Mouse (Mus musculus) heart, adult 2 months (tissue): Measurements from ENCODE around the gene P3h3. TPM values are rescaled to one million over a fixed set of nuclear protein-coding genes. Genes with fewer than 3 reads are reported as not detected.
"Not testable (repeated sequence)": the region's sequence is repeated elsewhere in the genome, so short reads cannot be mapped to it uniquely, and the experiment has no call there.

Source experiments
- DNase-seq, 2 experiments: peaks; one replicate each; pipeline ENCODE4 v3.0.0; 2021
- H3K27ac ChIP-seq: fragments of 200-600 bp; 2 replicates; pipeline ENCODE4 v1.8.1; 2022
- H3K27me3 ChIP-seq: fragments of 200-500 bp; 2 replicates; pipeline ENCODE4 v1.6.1; 2012; ENCODE audit warnings: mild to moderate bottlenecking, low read length, inconsistent platforms, mixed read lengths; ENCODE audit not compliant: control insufficient read depth, insufficient read depth
- H3K36me3 ChIP-seq: fragments of 200-500 bp; 2 replicates; pipeline ENCODE4 v1.6.1; 2012; ENCODE audit warnings: low read length, inconsistent platforms; ENCODE audit not compliant: control insufficient read depth, insufficient read depth
- H3K4me1 ChIP-seq: fragments of 200-500 bp; 2 replicates; pipeline ENCODE4 v1.6.1; 2011; ENCODE audit warnings: low read length; ENCODE audit not compliant: control insufficient read depth, insufficient read depth
- H3K4me3 ChIP-seq: fragments of 200-600 bp; 2 replicates; pipeline ENCODE4 v1.8.1; 2022
- H3K79me2 ChIP-seq: fragments of 200-500 bp; replicated peaks from 2 replicates; pipeline ENCODE4 v1.6.1; 2012; ENCODE audit warnings: mild to moderate bottlenecking, inconsistent platforms, low read length, moderate library complexity, mixed read lengths; ENCODE audit not compliant: control insufficient read depth, insufficient read depth
- H3K9ac ChIP-seq: fragments of 200-500 bp; 2 replicates; pipeline ENCODE4 v1.6.1; 2012; ENCODE audit warnings: low read depth, mild to moderate bottlenecking, control low read depth, inconsistent platforms, low read length, mixed read lengths
- CTCF ChIP-seq: fragments of 200-600 bp; IDR thresholded peaks from 2 replicates; pipeline ENCODE4 v1.8.1; 2022; ENCODE audit warnings: antibody characterized with exemption, mild to moderate bottlenecking, moderate library complexity
- EP300 ChIP-seq: fragments of 200-500 bp; IDR thresholded peaks from 2 replicates; pipeline ENCODE4 v1.6.1; 2011; ENCODE audit warnings: low read depth, low read length, control low read depth; ENCODE audit not compliant: insufficient read depth
- POLR2A ChIP-seq: fragments of 200-500 bp; IDR thresholded peaks from 2 replicates; pipeline ENCODE4 v1.6.1; 2011; ENCODE audit warnings: mild to moderate bottlenecking, low read depth, low read length, control low read depth; ENCODE audit not compliant: insufficient read depth
- WGBS: fragments of 180-500 bp; shearing (Covaris S2); methylation state at CpG from one replicate; pipeline ENCODE4 v1.1.7; 2018; 5-methylcytosine and 5-hydroxymethylcytosine counted together
- intact Hi-C: fragments of 180-260 bp; cut with DNase I; formaldehyde crosslinking; loops from one replicate; pipeline ENCODE4 v1.15.1; 2025
- polyA plus RNA-seq: library from polyadenylated mRNA; depleted of rRNA; stranded (reverse); fragments of >200 nt; gene quantifications from 2 replicates; pipeline ENCODE4 v1.2.3, GENCODE M21; 2012
- total RNA-seq, 2 experiments: library from RNA; stranded (reverse); gene quantifications; 2 replicates each; pipeline ENCODE4 v1.2.3; 2021

Gene P3h3
- total and polyA plus RNA-seq, 3 experiments = 6.9 to 16.2 (median 10.6) TPM

- Histone ChIP-seq H3K27me3 (no peaks in the 10 kb centered on the region), H3K4me1 (peaks cover 3% of the 10 kb centered on the region; the same call in 1 of the 2 replicates), H3K36me3 (no peaks in the 10 kb centered on the region), H3K9ac (no peak overlapping the region), H3K4me3 (no peak overlapping the region), H3K79me2 (no peaks in the 10 kb centered on the region), H3K27ac (no peak overlapping the region)
- intact Hi-C loops = loop anchor here (5.0 kb wide), 1 partner anchor 125 kb away; no protein-coding TSS in a partner anchor
- no peak for TF ChIP-seq POLR2A
- TF ChIP-seq CTCF = no peak
- no peak for TF ChIP-seq EP300
- DNase-seq = no peak
Measured at GRCm38 (mm10) chr6:124901851-124902250, 44.3 kb upstream of the P3h3 start.

GRCm38 (mm10) chr6:124900801-124901480, 43.4 kb upstream of the P3h3 start:
- Histone ChIP-seq H3K9ac (no peak overlapping the region), H3K27me3 (no peaks in the 10 kb centered on the region), H3K4me3 (no peak overlapping the region), H3K79me2 (no peaks in the 10 kb centered on the region), H3K4me1 (peaks cover 3% of the 10 kb centered on the region; the same call in 1 of the 2 replicates), H3K36me3 (no peaks in the 10 kb centered on the region), H3K27ac (no peak overlapping the region)
- 40% methylated on average over 10 of the region's 10 CpGs for WGBS
- TF ChIP-seq CTCF (no peak), POLR2A (no peak), EP300 (no peak)
- intact Hi-C loops = loop anchor here (5.0 kb wide), 1 partner anchor 126 kb away; no protein-coding TSS in a partner anchor
- DNase-seq = peak in 1 of 2 experiments; percentile 68

- no peaks in the 10 kb centered on the region for H3K36me3 ChIP-seq
- no peaks in the 10 kb centered on the region for H3K79me2 ChIP-seq
- no peak for DNase-seq
- TF ChIP-seq CTCF (no peak), EP300 (no peak), POLR2A (no peak)
- no peak overlapping the region for H3K9ac ChIP-seq
- H3K27ac ChIP-seq = no peak overlapping the region
- H3K4me1 ChIP-seq = peaks cover 3% of the 10 kb centered on the region; the same call in 1 of the 2 replicates
- no peak overlapping the region for H3K4me3 ChIP-seq
- H3K27me3 ChIP-seq = no peaks in the 10 kb centered on the region
- intact Hi-C loops = loop anchor here (5.0 kb wide), 1 partner anchor 127 kb away; no protein-coding TSS in a partner anchor
- 68% methylated on average over 8 of the region's 8 CpGs for WGBS
Measured at GRCm38 (mm10) chr6:124900056-124900800, 42.7 kb upstream of the P3h3 start.

GRCm38 (mm10) chr6:124898359-124898758, 40.8 kb upstream of the P3h3 start:
- intact Hi-C loops = no loop called here
- TF ChIP-seq EP300 = no peak

GRCm38 (mm10) chr6:124894113-124894512, 36.6 kb upstream of the P3h3 start:
- WGBS = 82% methylated on average over 2 of the region's 2 CpGs
- H3K27ac ChIP-seq, H3K27me3 ChIP-seq, H3K9ac ChIP-seq, H3K36me3 ChIP-seq, H3K4me3 ChIP-seq, intact Hi-C loops, H3K4me1 ChIP-seq, DNase-seq, H3K79me2 ChIP-seq: not testable (repeated sequence)

More at GRCm38 (mm10) chr6:124898359-124898758, 40.8 kb upstream of the P3h3 start:
- Histone ChIP-seq H3K9ac (no peak overlapping the region), H3K27me3 (no peaks in the 10 kb centered on the region), H3K36me3 (no peaks in the 10 kb centered on the region), H3K79me2 (no peaks in the 10 kb centered on the region), H3K4me1 (no peaks in the 10 kb centered on the region), H3K4me3 (no peak overlapping the region), H3K27ac (no peak overlapping the region)
- WGBS = 59% methylated on average over 3 of the region's 3 CpGs
- DNase-seq = no peak

- no peaks in the 10 kb centered on the region for H3K27me3 ChIP-seq
- TF ChIP-seq CTCF = no peak
- TF ChIP-seq EP300 = no peak
- TF ChIP-seq POLR2A = no peak
- H3K4me1 ChIP-seq = no peaks in the 10 kb centered on the region
- no peaks in the 10 kb centered on the region for H3K79me2 ChIP-seq
- no peaks in the 10 kb centered on the region for H3K36me3 ChIP-seq
- no peak for DNase-seq
- H3K4me3 ChIP-seq = no peak overlapping the region
- intact Hi-C loops = no loop called here
- H3K9ac ChIP-seq = no peak overlapping the region
- 59% methylated on average over 6 of the region's 6 CpGs for WGBS
- no peak overlapping the region for H3K27ac ChIP-seq
Measured at GRCm38 (mm10) chr6:124890997-124891396, 33.4 kb upstream of the P3h3 start.
